11 mouse cellular contexts compared by ENCODE assay signal in the genomic region with DNA sequence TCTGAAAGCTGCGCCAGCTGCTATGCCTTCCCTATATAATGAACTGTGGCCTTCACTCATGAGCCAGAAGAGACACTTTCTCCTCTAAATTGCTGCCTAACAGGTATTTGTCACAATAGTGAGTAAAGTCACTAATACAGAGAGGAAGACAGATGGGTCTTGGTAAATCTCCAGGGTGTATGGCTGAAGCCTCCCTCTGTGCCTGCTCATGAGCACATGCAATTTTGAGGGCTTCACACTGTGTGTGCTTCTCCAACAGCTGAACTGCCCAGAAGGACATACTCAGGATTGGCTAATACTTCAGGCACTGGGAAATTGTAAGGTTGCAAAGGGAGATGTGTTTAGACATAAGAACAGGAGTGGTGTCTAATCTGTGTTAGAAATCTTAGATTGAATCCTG.
"Had no signal": no experiment of that assay in that cellular context is flagged by ENCODE, and none has a peak within 500 bp of the region (broad histone marks: within the 10 kb centered on the region; RNA-seq: fewer than 3 reads in every experiment).

No protein-coding gene starts in this region.

- DNase-seq: kidney, postnatal 14 days; kidney, postnatal 4 days; layer of hippocampus, adult 9-11 months; liver, embryonic 13.5 days; lung, adult 2 months; lung, postnatal 14 days; lung, postnatal 4 days; midbrain, embryonic 14.5 days; thymus, adult 2 months; thymus, postnatal 14 days; thymus, postnatal 4 days had no signal
